Mouse (Mus musculus): ENCODE measurements around the gene Pde12. TPM values are rescaled to one million over a fixed set of nuclear protein-coding genes. Genes with fewer than 3 reads are reported as not detected.

The Pde12 gene
- polyA plus RNA-seq (2017; shearing (Covaris generic)), result 10 to 100 TPM; 10.3 to 12.4 TPM

DNA sequence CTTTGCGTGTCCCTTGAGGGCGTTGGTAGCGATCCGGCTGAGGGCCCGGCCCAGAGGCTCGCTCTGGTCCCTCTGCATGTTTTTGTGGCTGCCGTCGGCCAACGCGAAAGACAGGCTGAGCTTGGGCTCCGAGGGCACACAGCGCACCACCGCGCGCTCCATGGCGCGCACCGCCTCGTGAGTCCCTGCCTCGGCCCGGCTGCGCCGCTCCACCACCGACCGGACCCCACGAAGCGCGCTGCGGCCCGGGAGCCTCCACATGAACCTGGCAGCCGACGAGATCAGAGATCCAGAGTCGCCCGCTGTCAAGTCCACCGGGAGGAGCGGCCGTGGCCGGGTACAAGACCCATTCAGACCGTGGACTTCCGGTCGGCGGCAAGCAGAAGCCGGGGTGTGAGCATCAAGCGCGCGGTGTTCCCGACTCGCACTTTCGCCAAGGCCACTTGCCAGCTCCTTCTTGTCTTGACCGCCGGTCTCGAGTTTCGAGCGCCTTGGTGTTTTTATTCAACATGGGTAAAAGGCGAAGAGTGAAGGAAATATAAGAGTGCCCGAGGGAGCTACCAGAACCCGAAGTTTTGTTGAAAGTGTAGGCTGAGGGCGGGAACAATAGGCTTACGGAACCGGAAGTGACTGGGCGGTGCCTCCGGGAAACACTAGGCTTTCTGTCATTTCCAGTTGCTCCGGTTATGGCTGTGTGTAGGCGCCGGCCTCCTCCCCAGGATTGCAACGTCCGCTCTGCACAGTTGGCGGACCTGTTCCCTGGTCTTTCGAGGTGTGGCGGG lies at the start of gene Pde12:
Pde12 (minus strand) TSS at position 592 of the 782 bp plus-strand sequence.

DNA sequence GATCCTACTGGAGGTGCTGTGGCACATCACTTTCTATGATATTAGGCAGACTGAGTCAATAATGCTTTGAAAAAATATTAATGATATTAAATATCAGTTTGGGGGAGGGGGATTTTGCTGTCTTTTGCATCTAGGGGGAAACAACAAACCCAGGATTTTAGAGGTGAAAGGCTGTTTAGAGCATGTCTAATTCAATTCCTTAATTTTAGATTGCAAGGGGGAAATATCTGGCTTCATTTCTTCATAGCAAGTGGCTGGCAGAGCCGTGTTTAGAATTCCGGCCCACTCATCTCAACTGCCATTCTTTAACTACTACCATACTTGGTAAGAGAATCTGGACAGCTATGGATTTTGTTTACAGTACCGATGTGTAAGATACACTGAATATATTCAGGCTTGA lies 23.3 kb upstream of the Pde12 start, which contains the start of gene Dnah12:
Dnah12 (plus strand) TSS at position 301 of the 400 bp plus-strand sequence.

DNA sequence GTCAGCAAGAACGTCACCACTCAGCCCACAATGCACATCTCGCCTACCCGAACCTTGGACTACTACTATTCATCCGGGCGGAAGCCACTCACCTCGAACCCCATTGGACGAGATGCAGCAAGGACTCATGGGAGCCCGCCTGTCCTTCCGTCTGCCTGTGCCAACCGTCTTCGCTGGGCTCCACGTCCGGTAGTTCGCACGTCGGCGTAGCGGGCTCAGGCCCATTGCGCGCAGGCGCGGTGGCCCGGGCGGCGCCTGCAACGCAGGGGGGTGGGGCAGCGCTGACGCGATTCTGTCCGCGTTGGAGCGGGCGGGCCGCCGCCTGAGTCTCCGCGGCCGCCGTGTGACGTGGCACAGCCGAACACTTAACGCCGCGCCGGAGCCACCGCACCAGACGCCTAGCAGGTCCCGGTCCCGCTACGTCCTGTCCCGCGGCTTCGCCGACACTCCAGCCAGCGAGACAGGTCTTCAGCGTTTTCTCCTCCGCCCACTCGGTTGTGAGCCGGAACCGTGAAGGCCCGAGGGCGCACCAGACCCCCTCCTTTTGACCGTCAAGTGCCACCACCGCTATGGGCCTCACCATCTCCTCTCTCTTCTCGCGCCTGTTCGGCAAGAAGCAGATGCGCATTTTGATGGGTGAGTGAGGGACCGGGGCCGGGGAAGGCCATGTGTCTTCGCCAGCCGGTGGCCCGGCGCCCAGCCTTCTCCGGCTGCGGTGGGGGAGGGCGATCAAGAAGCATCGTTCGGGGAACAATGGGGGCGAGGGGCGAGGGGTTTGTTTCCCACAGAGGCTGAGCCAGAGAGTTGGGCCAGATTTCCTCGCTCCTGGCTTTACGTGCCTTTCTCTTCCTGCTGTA lies 31.6 kb downstream of the Pde12 start, which contains the start of gene Arf4:
Arf4 (plus strand) TSS at position 224 of the 857 bp plus-strand sequence.

Other genes starting within 250 kb of the Pde12 start
- gene Slmap, start 135.0 kb downstream of the Pde12 start, polyA plus RNA-seq (2017; shearing (Covaris generic)), result 10 to 100 TPM; 30.8 to 47.4 TPM
- gene Dennd6a, start 96.0 kb downstream of the Pde12 start, polyA plus RNA-seq (2017; shearing (Covaris generic)), result 10 to 100 TPM; 21.0 to 23.0 TPM
- gene Arf4, start 31.8 kb downstream of the Pde12 start, polyA plus RNA-seq (2017; shearing (Covaris generic)), result 100 to 1,000 TPM; 225 to 233 TPM
- gene Dnah12, start 23.4 kb upstream of the Pde12 start, polyA plus RNA-seq (2017; shearing (Covaris generic)), result under 1 TPM; 0.18 to 0.74 TPM
- gene Asb14, start 224.7 kb upstream of the Pde12 start, polyA plus RNA-seq (2017; shearing (Covaris generic)), result under 1 TPM; 0.18 to 0.97 TPM